Mouse (Mus musculus) spleen, postnatal 36 days (tissue): ENCODE data around the gene Sh3bp1.
"Not testable (repeated sequence)": the region's sequence is repeated elsewhere in the genome, so short reads cannot be mapped to it uniquely, and the experiment has no call there.

Experiments used
- DNase-seq, 2 experiments: peaks; one replicate each; pipeline ENCODE4 v3.0.0; 2022; ENCODE audit warnings: low spot score in 2 of 2, mixed read lengths in 1 of 2

Gene Sh3bp1

GRCm38 (mm10) chr15:78877810-78878390 lies 21.7 kb upstream of the Sh3bp1 start:
- no peak for DNase-seq

GRCm38 (mm10) chr15:78878792-78879516 lies 20.6 kb upstream of the Sh3bp1 start:
- not testable (repeated sequence) for DNase-seq

GRCm38 (mm10) chr15:78880432-78880831 lies 19.1 kb upstream of the Sh3bp1 start:
- DNase-seq: no peak

GRCm38 (mm10) chr15:78881828-78882227 lies 17.7 kb upstream of the Sh3bp1 start:
- no peak for DNase-seq

GRCm38 (mm10) chr15:78889401-78889853 lies 10.1 kb upstream of the Sh3bp1 start:
- no peak for DNase-seq

GRCm38 (mm10) chr15:78892440-78892839 lies 7.1 kb upstream of the Sh3bp1 start:
- DNase-seq: no peak

GRCm38 (mm10) chr15:78894726-78895125 lies 4.8 kb upstream of the Sh3bp1 start:
- DNase-seq: peak; percentile 52 to 58

GRCm38 (mm10) chr15:78895741-78896140 lies 3.8 kb upstream of the Sh3bp1 start:
- no peak for DNase-seq

GRCm38 (mm10) chr15:78896149-78896548 lies 3.4 kb upstream of the Sh3bp1 start:
- peak; percentile 45 to 60 for DNase-seq

- no peak for DNase-seq
Observed at GRCm38 (mm10) chr15:78897488-78897887, 2.1 kb upstream of the Sh3bp1 start.

- DNase-seq: peak; percentile 60
Observed at GRCm38 (mm10) chr15:78898507-78899001, 1.0 kb upstream of the Sh3bp1 start.

- no peak for DNase-seq
Observed at GRCm38 (mm10) chr15:78899409-78899739, 194 bp upstream of the Sh3bp1 start, which contains the start of gene Gm49510. Gene Gm49510, plus strand, starts transcription at chr15:78899667.

GRCm38 (mm10) chr15:78900585-78901421 lies 1.2 kb downstream of the Sh3bp1 start:
- no peak for DNase-seq

- DNase-seq: no peak
Observed at GRCm38 (mm10) chr15:78901422-78901789, 1.8 kb downstream of the Sh3bp1 start.

GRCm38 (mm10) chr15:78903243-78903642 lies 3.7 kb downstream of the Sh3bp1 start:
- peak; percentile 64 to 72 for DNase-seq

- no peak for DNase-seq
Observed at GRCm38 (mm10) chr15:78908399-78908798, 8.8 kb downstream of the Sh3bp1 start.

GRCm38 (mm10) chr15:78908982-78909381 lies 9.4 kb downstream of the Sh3bp1 start:
- DNase-seq: no peak

GRCm38 (mm10) chr15:78912040-78912439 lies 12.5 kb downstream of the Sh3bp1 start:
- DNase-seq: peak in 1 of 2 experiments; percentile 56

GRCm38 (mm10) chr15:78913632-78914090 lies 14.1 kb downstream of the Sh3bp1 start, which contains the start of gene Pdxp:
Gene Pdxp, plus strand, starts transcription at chr15:78913919.
- DNase-seq: peak; percentile 97 to 98

GRCm38 (mm10) chr15:78914091-78914822 lies 14.7 kb downstream of the Sh3bp1 start:
- DNase-seq: no peak
